Mouse (Mus musculus) heart, adult 2 months (tissue): ENCODE results near the gene Fam84b. TPM values are rescaled to one million over a fixed set of nuclear protein-coding genes. Genes with fewer than 3 reads are reported as not detected.
A peak's percentile ranks its signal among the peaks of the same experiment; 100 is the strongest.

Experiments used
- DNase-seq, 2 experiments: peaks; one replicate each; pipeline ENCODE4 v3.0.0; 2021
- H3K27ac ChIP-seq: fragments of 200-600 bp; 2 replicates; pipeline ENCODE4 v1.8.1; 2022
- H3K27me3 ChIP-seq: fragments of 200-500 bp; 2 replicates; pipeline ENCODE4 v1.6.1; 2012; ENCODE audit warnings: mild to moderate bottlenecking, low read length, inconsistent platforms, mixed read lengths; ENCODE audit not compliant: control insufficient read depth, insufficient read depth
- H3K36me3 ChIP-seq: fragments of 200-500 bp; 2 replicates; pipeline ENCODE4 v1.6.1; 2012; ENCODE audit warnings: low read length, inconsistent platforms; ENCODE audit not compliant: control insufficient read depth, insufficient read depth
- H3K4me1 ChIP-seq: fragments of 200-500 bp; 2 replicates; pipeline ENCODE4 v1.6.1; 2011; ENCODE audit warnings: low read length; ENCODE audit not compliant: control insufficient read depth, insufficient read depth
- H3K4me3 ChIP-seq: fragments of 200-600 bp; 2 replicates; pipeline ENCODE4 v1.8.1; 2022
- H3K79me2 ChIP-seq: fragments of 200-500 bp; replicated peaks from 2 replicates; pipeline ENCODE4 v1.6.1; 2012; ENCODE audit warnings: mild to moderate bottlenecking, inconsistent platforms, low read length, moderate library complexity, mixed read lengths; ENCODE audit not compliant: control insufficient read depth, insufficient read depth
- H3K9ac ChIP-seq: fragments of 200-500 bp; 2 replicates; pipeline ENCODE4 v1.6.1; 2012; ENCODE audit warnings: low read depth, mild to moderate bottlenecking, control low read depth, inconsistent platforms, low read length, mixed read lengths
- CTCF ChIP-seq: fragments of 200-600 bp; IDR thresholded peaks from 2 replicates; pipeline ENCODE4 v1.8.1; 2022; ENCODE audit warnings: antibody characterized with exemption, mild to moderate bottlenecking, moderate library complexity
- EP300 ChIP-seq: fragments of 200-500 bp; IDR thresholded peaks from 2 replicates; pipeline ENCODE4 v1.6.1; 2011; ENCODE audit warnings: low read depth, low read length, control low read depth; ENCODE audit not compliant: insufficient read depth
- POLR2A ChIP-seq: fragments of 200-500 bp; IDR thresholded peaks from 2 replicates; pipeline ENCODE4 v1.6.1; 2011; ENCODE audit warnings: mild to moderate bottlenecking, low read depth, low read length, control low read depth; ENCODE audit not compliant: insufficient read depth
- WGBS: fragments of 180-500 bp; shearing (Covaris S2); methylation state at CpG from one replicate; pipeline ENCODE4 v1.1.7; 2018; 5-methylcytosine and 5-hydroxymethylcytosine counted together
- intact Hi-C: fragments of 180-260 bp; cut with DNase I; formaldehyde crosslinking; loops from one replicate; pipeline ENCODE4 v1.15.1; 2025
- polyA plus RNA-seq: library from polyadenylated mRNA; depleted of rRNA; stranded (reverse); fragments of >200 nt; gene quantifications from 2 replicates; pipeline ENCODE4 v1.2.3, GENCODE M21; 2012; rRNA removed
- total RNA-seq, 2 experiments: library from RNA; stranded (reverse); gene quantifications; 2 replicates each; pipeline ENCODE4 v1.2.3; 2021

The Fam84b gene
- total and polyA plus RNA-seq, 3 experiments, result 3.9 to 6.6 (median 4.7) TPM

DNA sequence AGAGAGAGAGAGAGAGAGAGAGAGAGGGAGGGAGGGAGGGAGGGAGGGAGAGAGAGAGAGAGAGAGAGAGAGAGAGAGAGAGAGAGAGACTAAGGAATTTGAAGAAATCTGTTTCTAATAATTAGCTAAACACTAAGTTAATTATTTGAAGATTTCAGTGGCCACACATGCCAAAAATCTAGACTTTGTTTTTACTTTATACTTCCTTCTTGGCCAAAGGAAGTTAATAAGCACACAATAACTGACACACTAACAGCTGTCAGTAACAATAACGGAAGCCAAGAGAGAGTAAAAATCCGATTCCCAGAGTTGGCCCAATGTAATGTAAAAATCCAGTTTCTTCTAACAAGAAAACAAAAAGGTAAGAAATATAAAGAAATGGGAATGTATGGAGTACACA, 69.8 kb downstream of the Fam84b start:
- no peak for TF ChIP-seq POLR2A
- no peak for TF ChIP-seq CTCF
- TF ChIP-seq EP300, result no peak
- no peak overlapping the region for H3K9ac ChIP-seq
- no peak for DNase-seq
- no peaks in the 10 kb centered on the region for H3K36me3 ChIP-seq
- intact Hi-C loops, result no loop called here
- H3K27me3 ChIP-seq, result no peaks in the 10 kb centered on the region
- H3K79me2 ChIP-seq, result no peaks in the 10 kb centered on the region
- no peaks in the 10 kb centered on the region; the same call in none of the 2 replicates for H3K4me1 ChIP-seq
- 44% methylated on average over 2 of the region's 2 CpGs for WGBS
- no peak overlapping the region for H3K4me3 ChIP-seq
- no peak overlapping the region for H3K27ac ChIP-seq

- Histone ChIP-seq H3K27ac (peak overlapping the region; percentile 36), H3K36me3 (no peaks in the 10 kb centered on the region), H3K4me3 (no peak overlapping the region), H3K4me1 (no peaks in the 10 kb centered on the region; the same call in none of the 2 replicates), H3K9ac (no peak overlapping the region), H3K79me2 (no peaks in the 10 kb centered on the region), H3K27me3 (no peaks in the 10 kb centered on the region)
- 38% methylated on average over 1 of the region's 1 CpGs for WGBS
- intact Hi-C loops, result no loop called here
- peak in 1 of 2 experiments; percentile 31 for DNase-seq
- no peak for TF ChIP-seq CTCF
- TF ChIP-seq POLR2A, result no peak
- TF ChIP-seq EP300, result no peak
These were observed 74.0 kb downstream of the Fam84b start for GRCm38 (mm10) chr15:60779531-60779973.

DNA sequence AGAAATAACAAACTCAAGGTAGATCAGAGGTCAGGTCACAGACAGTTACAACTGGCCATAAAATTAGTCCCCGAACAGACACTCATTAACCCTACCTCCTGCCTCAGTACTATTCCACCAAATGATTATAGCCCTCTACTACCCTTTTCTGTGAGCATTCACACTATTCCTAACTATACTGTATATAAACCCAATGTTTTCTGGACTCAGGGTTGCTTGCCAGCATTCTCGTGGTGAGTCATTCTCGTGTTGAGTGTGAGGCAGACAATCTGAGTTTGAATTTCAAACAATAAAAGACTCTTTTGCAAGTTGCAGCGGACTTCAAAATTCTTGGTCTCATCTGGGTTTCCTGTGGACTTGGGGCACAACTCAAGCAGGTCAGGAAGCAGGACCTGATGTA, 74.5 kb downstream of the Fam84b start:
- no peak overlapping the region; the same call in none of the 2 replicates for H3K27ac ChIP-seq
- H3K9ac ChIP-seq, result no peak overlapping the region
- H3K36me3 ChIP-seq, result no peaks in the 10 kb centered on the region
- H3K79me2 ChIP-seq, result no peaks in the 10 kb centered on the region
- no peaks in the 10 kb centered on the region; the same call in none of the 2 replicates for H3K4me1 ChIP-seq
- 61% methylated on average over 4 of the region's 4 CpGs for WGBS
- no peaks in the 10 kb centered on the region for H3K27me3 ChIP-seq
- H3K4me3 ChIP-seq, result no peak overlapping the region
- TF ChIP-seq POLR2A, result no peak
- TF ChIP-seq EP300, result no peak
- TF ChIP-seq CTCF, result no peak
- intact Hi-C loops, result no loop called here
- DNase-seq, result no peak

Other genes starting within 250 kb of the Fam84b start
- not detected for gene A1bg, start 69.2 kb upstream of the Fam84b start, total RNA-seq
- 0.23 TPM in 1 of 2 replicates, not detected in the other for gene A1bg, start 69.2 kb upstream of the Fam84b start, polyA plus RNA-seq